Mouse (Mus musculus) ES-E14 (cell line): ENCODE measurements around the gene Ccdc113. TPM values are rescaled to one million over a fixed set of nuclear protein-coding genes. Genes with fewer than 3 reads are reported as not detected.
A peak's percentile ranks its signal among the peaks of the same experiment; 100 is the strongest.

Experiments
- DNase-seq: peaks from one replicate; pipeline ENCODE4 v3.0.0-alpha.2; 2013; ENCODE audit warnings: low read depth, low spot score
- H3K27ac ChIP-seq: 2 replicates; pipeline ENCODE4 v1.5.1; 2012; ENCODE audit warnings: low read depth, mild to moderate bottlenecking, low read length, moderate library complexity, mixed read lengths; ENCODE audit not compliant: poor library complexity, insufficient read depth, severe bottlenecking
- H3K36me3 ChIP-seq: 2 replicates; pipeline ENCODE4 v1.6.1; 2012; ENCODE audit warnings: mild to moderate bottlenecking, low read length, moderate library complexity, mixed read lengths; ENCODE audit not compliant: control insufficient read depth, poor library complexity, insufficient read depth, severe bottlenecking
- H3K4me1 ChIP-seq, 2 experiments: fragments of 150-350 bp in 1 of 2; sonication (generic) in 1 of 2; 2 replicates each; pipeline ENCODE4 v1.6.1; 2012; ENCODE audit warnings: low read length in 2 of 2, mild to moderate bottlenecking in 1 of 2, mixed read lengths in 1 of 2; ENCODE audit not compliant: control insufficient read depth in 2 of 2, insufficient read depth in 2 of 2, poor library complexity in 1 of 2
- H3K4me3 ChIP-seq, 2 experiments: fragments of 150-350 bp in 1 of 2; sonication (generic) in 1 of 2; 2 replicates each; pipeline ENCODE4 v1.5.1; 2012; ENCODE audit warnings: low read length in 2 of 2, low read depth in 1 of 2, mild to moderate bottlenecking in 1 of 2, mixed read lengths in 1 of 2; ENCODE audit not compliant: insufficient read depth in 1 of 2, poor library complexity in 1 of 2, severe bottlenecking in 1 of 2
- H3K9ac ChIP-seq: 2 replicates; pipeline ENCODE4 v1.6.1; 2012; ENCODE audit warnings: low read depth, mild to moderate bottlenecking, low read length, mixed read lengths; ENCODE audit not compliant: poor library complexity, insufficient read depth, severe bottlenecking
- H3K9me3 ChIP-seq: fragments of 150-350 bp; sonication (generic); 2 replicates; pipeline ENCODE4 v1.6.1; 2012; ENCODE audit warnings: low read depth, mild to moderate bottlenecking, low read length; ENCODE audit not compliant: control insufficient read depth, insufficient read depth
- CHD2 ChIP-seq: IDR thresholded peaks from 2 replicates; pipeline ENCODE4 v1.6.1; 2014; ENCODE audit warnings: mild to moderate bottlenecking, low read depth, low read length, inconsistent platforms
- HCFC1 ChIP-seq: IDR thresholded peaks from 2 replicates; pipeline ENCODE4 v1.6.1; 2012; ENCODE audit warnings: low read length, inconsistent platforms, borderline replicate concordance; ENCODE audit not compliant: insufficient read depth
- MAFK ChIP-seq: IDR thresholded peaks from 2 replicates; pipeline ENCODE4 v1.6.1; 2014; ENCODE audit warnings: mild to moderate bottlenecking, low read depth, low read length, inconsistent platforms; ENCODE audit not compliant: insufficient read depth
- ZC3H11A ChIP-seq: IDR thresholded peaks from 2 replicates; pipeline ENCODE4 v1.6.1; 2012; ENCODE audit warnings: low read depth, mild to moderate bottlenecking, inconsistent platforms, low read length, borderline replicate concordance
- ZNF384 ChIP-seq: IDR thresholded peaks from 2 replicates; pipeline ENCODE4 v1.6.1; 2012; ENCODE audit warnings: low read depth, low read length, inconsistent platforms
- in situ Hi-C, 2 experiments: fragments of 600-800 bp; cut with MboI; formaldehyde crosslinking; loops; one replicate each; pipeline ENCODE4 v1.15.1; 2025; ENCODE audit warnings: low sequenced_read_pairs in 2 of 2, inconsistent platforms in 1 of 2; ENCODE audit not compliant: unreplicated experiment in 2 of 2
- total RNA-seq: library from RNA; depleted of rRNA; stranded (reverse); fragments of 300-350 nt; gene quantifications from 2 replicates; pipeline ENCODE4 v1.2.3, GENCODE M21; 2012; rRNA removed

Gene Ccdc113
- total RNA-seq: 1.1 and 1.4 TPM in 2 replicates

- TF ChIP-seq HCFC1: no peak
- no peak for TF ChIP-seq MAFK
- TF ChIP-seq ZC3H11A: no peak
- no peak for TF ChIP-seq CHD2
- TF ChIP-seq ZNF384: no peak
- H3K27ac ChIP-seq: no peak within 1 kb of the TSS
- peak; percentile 74 for DNase-seq
- peaks cover 0 to 7% of the 10 kb centered on the region in 2 experiments; a peak in 3 of 4 replicates for H3K4me1 ChIP-seq
- no peaks in the 10 kb centered on the region for H3K36me3 ChIP-seq
- H3K9ac ChIP-seq: peak within 1 kb of the TSS; percentile 49
- in situ Hi-C loops: no loop called here
- no peaks in the 10 kb centered on the region for H3K9me3 ChIP-seq
- H3K4me3 ChIP-seq: peak within 1 kb of the TSS; percentile 53 to 66
These were observed at the start of gene Ccdc113 for GRCm38 (mm10) chr8:95533584-95534387. Gene Ccdc113 (plus strand): TSS chr8:95534085.

- Histone ChIP-seq H3K9me3 (no peaks in the 10 kb centered on the region), H3K9ac (peak overlapping the region; percentile 98), H3K4me1 (peaks cover 0 to 7% of the 10 kb centered on the region in 2 experiments; a peak in 1 of 4 replicates), H3K27ac (no peak overlapping the region), H3K4me3 (peak overlapping the region; percentile 69 to 99), H3K36me3 (peaks cover 18% of the 10 kb centered on the region)
- in situ Hi-C loops: no loop called here
- TF ChIP-seq ZNF384 (no peak), CHD2 (no peak), MAFK (no peak), HCFC1 (no peak), ZC3H11A (no peak)
- DNase-seq: no peak
These were observed 45.8 kb upstream of the Ccdc113 start for GRCm38 (mm10) chr8:95487800-95488697.

- Histone ChIP-seq H3K4me3 (peak overlapping the region; percentile 55 to 99), H3K9ac (peak overlapping the region; percentile 98), H3K27ac (no peak overlapping the region), H3K9me3 (no peaks in the 10 kb centered on the region), H3K4me1 (peaks cover 0 to 7% of the 10 kb centered on the region in 2 experiments; a peak in 1 of 4 replicates), H3K36me3 (peaks cover 12% of the 10 kb centered on the region)
- DNase-seq: peak; percentile 51
- TF ChIP-seq ZNF384 (no peak), MAFK (no peak), HCFC1 (0 out of 2 replicates have a peak, but pooled peaks have one; percentile 54), ZC3H11A (no peak)
- in situ Hi-C loops: no loop called here
These were observed 45.1 kb upstream of the Ccdc113 start for GRCm38 (mm10) chr8:95488698-95489332.

GRCm38 (mm10) chr8:95490006-95490405 lies 43.9 kb upstream of the Ccdc113 start, which contains the start of gene Csnk2a2:
Gene Csnk2a2 (minus strand): TSS chr8:95490039.
- DNase-seq: no peak
- H3K27ac ChIP-seq: no peak within 1 kb of the TSS

More at GRCm38 (mm10) chr8:95490006-95490405, 43.9 kb upstream of the Ccdc113 start, which contains the start of gene Csnk2a2:
- in situ Hi-C loops: no loop called here
- Histone ChIP-seq H3K4me1 (peaks cover 0 to 7% of the 10 kb centered on the region in 2 experiments; a peak in 1 of 4 replicates), H3K4me3 (peak within 1 kb of the TSS; percentile 55 to 99; a peak in 2 of 4 replicates), H3K36me3 (peaks cover 8% of the 10 kb centered on the region), H3K9me3 (no peaks in the 10 kb centered on the region), H3K9ac (peak within 1 kb of the TSS; percentile 42; the same call in 1 of the 2 replicates)
- no peak for TF ChIP-seq HCFC1
- no peak for TF ChIP-seq ZNF384
- no peak for TF ChIP-seq CHD2
- TF ChIP-seq MAFK: no peak
- no peak for TF ChIP-seq ZC3H11A
